Mouse (Mus musculus) hindbrain, embryonic 12.5 days (tissue): ENCODE results near the gene Dlk2. TPM values are rescaled to one million over a fixed set of nuclear protein-coding genes. Genes with fewer than 3 reads are reported as not detected.
A peak's percentile ranks its signal among the peaks of the same experiment; 100 is the strongest.

Experiments used
- ATAC-seq: fragments of 200-750 bp; cut with Nextera tagmentation; 2 replicates; pipeline ENCODE4 v1.8.0; 2017; ENCODE audit warnings: moderate TSS enrichment; ENCODE audit not compliant: low FRiP score
- H3K27ac ChIP-seq: fragments of 300-500 bp; sonication (generic); 2 replicates; pipeline ENCODE4 v1.5.1; 2016; ENCODE audit warnings: mild to moderate bottlenecking
- H3K27me3 ChIP-seq: fragments of 300-500 bp; sonication (generic); 2 replicates; pipeline ENCODE4 v1.6.1; 2016; ENCODE audit warnings: mild to moderate bottlenecking
- H3K36me3 ChIP-seq: fragments of 300-500 bp; sonication (generic); 2 replicates; pipeline ENCODE4 v1.6.1; 2016; ENCODE audit warnings: mild to moderate bottlenecking
- H3K4me1 ChIP-seq: fragments of 300-500 bp; sonication (generic); 2 replicates; pipeline ENCODE4 v1.6.1; 2016
- H3K4me2 ChIP-seq: fragments of 300-500 bp; sonication (generic); replicated peaks from 2 replicates; pipeline ENCODE4 v1.6.1; 2016; ENCODE audit warnings: mild to moderate bottlenecking
- H3K4me3 ChIP-seq: fragments of 300-500 bp; sonication (generic); 2 replicates; pipeline ENCODE4 v1.5.1; 2016; ENCODE audit warnings: mild to moderate bottlenecking
- H3K9ac ChIP-seq: fragments of 300-500 bp; sonication (generic); 2 replicates; pipeline ENCODE4 v1.6.1; 2016; ENCODE audit warnings: mild to moderate bottlenecking, moderate library complexity
- H3K9me3 ChIP-seq: fragments of 300-500 bp; sonication (generic); replicated peaks from 2 replicates; pipeline ENCODE4 v1.6.1; 2016; ENCODE audit warnings: mild to moderate bottlenecking
- WGBS: fragments of 180-500 bp; shearing (Covaris S2); methylation state at CpG from one replicate; pipeline ENCODE4 v1.1.7; 2016; 5-methylcytosine and 5-hydroxymethylcytosine counted together
- polyA plus RNA-seq: library from polyadenylated mRNA; unstranded; fragments of >200 nt; fragmentation: Nextera tagmentation; extraction: Ambion mirVana; gene quantifications from 2 replicates; pipeline ENCODE4 v1.2.1, GENCODE M21; 2016

Dlk2 gene
- polyA plus RNA-seq, 1 experiment from 2014 or later, result 3.1 TPM

DNA sequence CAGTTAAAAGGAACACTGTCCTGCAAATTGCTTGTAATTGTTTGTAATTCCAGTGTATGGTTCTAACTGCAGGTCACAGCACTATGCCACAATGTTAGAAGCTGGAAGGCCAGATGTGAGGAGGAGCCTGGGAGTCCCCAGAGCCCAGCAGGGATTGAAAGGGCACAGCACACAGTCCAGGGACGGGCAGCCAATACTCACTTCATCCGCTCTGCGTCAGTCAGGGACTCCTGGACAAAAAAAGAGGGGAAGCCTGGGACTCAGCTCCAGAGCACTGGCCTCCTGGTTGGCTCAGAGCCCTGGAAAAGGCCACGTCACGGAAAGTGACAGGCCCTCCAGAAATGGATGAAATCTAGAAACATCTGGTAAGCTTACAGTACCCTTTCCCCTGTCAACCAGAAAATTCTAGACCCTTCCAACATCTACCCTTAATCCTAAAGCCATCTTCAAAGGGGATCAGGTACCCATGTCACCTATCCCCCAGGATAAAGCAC is 35.0 kb upstream of the Dlk2 start:
- H3K9me3 ChIP-seq, result no peaks in the 10 kb centered on the region
- no peak overlapping the region for H3K27ac ChIP-seq
- 93% methylated on average over 5 of the region's 5 CpGs for WGBS
- ATAC-seq, result no peak
- H3K9ac ChIP-seq, result no peak overlapping the region
- H3K27me3 ChIP-seq, result no peaks in the 10 kb centered on the region
- no peaks in the 10 kb centered on the region; the same call in 1 of the 2 replicates for H3K4me1 ChIP-seq
- no peak overlapping the region for H3K4me2 ChIP-seq
- no peak overlapping the region for H3K4me3 ChIP-seq
- peaks cover 89% of the 10 kb centered on the region for H3K36me3 ChIP-seq

DNA sequence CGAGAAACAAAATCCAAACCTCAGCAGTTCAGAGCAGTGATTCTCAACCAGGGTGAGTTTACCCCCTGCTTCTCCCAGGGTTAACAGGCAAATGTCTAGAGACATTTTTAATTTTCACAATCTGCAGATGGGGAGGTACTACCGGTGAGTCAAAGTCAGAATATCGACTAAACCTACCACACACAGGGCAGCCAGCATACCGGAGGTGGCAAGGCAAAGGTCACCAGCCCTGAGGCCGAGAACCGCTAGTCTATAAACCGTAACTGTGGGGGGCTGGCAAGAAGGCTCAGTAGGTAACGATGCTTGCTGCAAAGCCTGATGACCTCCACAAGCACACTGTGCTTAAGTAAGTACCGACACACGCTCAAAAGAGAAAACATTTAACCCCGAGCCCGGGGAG is 31.7 kb upstream of the Dlk2 start:
- Histone ChIP-seq H3K4me1 (no peaks in the 10 kb centered on the region; the same call in 1 of the 2 replicates), H3K9me3 (no peaks in the 10 kb centered on the region), H3K36me3 (peaks cover 84% of the 10 kb centered on the region), H3K4me2 (no peak overlapping the region), H3K27me3 (no peaks in the 10 kb centered on the region), H3K9ac (no peak overlapping the region), H3K4me3 (no peak overlapping the region), H3K27ac (no peak overlapping the region)
- ATAC-seq, result no peak
- WGBS, result 85% methylated on average over 12 of the region's 12 CpGs

DNA sequence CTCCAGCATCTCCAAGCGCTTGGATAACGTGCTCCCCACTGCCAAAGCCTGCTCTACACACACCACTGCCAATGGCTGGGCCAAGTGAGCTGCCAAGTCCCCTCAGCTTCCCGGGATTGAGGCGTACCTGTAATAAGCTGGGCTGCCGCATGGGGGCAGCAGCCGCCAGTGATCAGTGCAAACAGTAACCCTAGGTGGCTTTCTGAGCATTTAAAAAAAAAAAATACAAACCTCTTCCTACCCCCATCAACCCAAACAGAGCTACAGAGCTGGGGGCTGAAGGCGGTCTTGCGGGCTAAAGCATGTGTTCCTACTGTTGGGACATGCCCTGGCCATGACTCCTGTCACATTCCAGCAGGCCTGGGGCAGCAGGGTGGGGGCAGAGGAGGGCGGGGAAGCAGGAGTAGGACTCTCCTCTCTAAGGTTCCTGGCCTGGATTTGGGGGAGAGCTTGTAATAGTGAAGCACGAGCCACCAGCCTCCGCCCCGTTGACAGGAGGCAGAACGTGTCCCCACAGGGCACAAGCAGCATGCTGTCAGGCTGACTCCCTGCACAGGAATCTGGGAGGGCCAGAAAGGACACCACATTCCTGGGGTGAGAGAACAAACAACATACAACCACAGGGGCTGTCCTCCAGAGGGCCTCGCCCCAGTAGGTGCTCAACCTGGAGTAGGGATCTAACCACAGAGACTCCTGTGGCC is 31.2 kb upstream of the Dlk2 start:
- H3K27ac ChIP-seq, result no peak overlapping the region
- H3K4me2 ChIP-seq, result no peak overlapping the region
- no peaks in the 10 kb centered on the region for H3K9me3 ChIP-seq
- peaks cover 80% of the 10 kb centered on the region for H3K36me3 ChIP-seq
- no peak overlapping the region for H3K9ac ChIP-seq
- WGBS, result 33% methylated on average over 14 of the region's 14 CpGs
- H3K4me1 ChIP-seq, result no peaks in the 10 kb centered on the region; the same call in 1 of the 2 replicates
- 0 out of 2 replicates have a peak, but pooled peaks have one; percentile 7 for ATAC-seq
- no peaks in the 10 kb centered on the region for H3K27me3 ChIP-seq
- no peak overlapping the region for H3K4me3 ChIP-seq

DNA sequence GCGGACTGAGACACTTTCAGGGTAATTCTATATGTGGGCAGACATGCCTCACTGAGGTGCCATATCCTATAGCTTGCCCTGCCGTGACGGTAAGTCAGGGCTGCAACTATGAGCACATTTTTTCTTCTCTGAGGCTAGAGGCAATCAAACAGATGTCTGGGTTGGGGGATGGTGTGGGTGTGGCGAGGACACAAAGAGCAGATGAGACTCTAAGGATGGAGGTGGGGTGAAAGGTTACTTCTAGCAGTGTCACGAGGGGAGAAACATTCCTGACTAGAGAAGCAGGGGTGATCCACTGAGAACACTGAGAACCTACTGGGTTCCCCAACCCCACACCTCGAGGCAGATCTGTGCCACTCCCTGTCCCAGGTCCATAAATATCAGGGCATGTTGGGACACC is 30.2 kb upstream of the Dlk2 start:
- H3K27me3 ChIP-seq, result no peaks in the 10 kb centered on the region
- H3K27ac ChIP-seq, result no peak overlapping the region
- H3K4me2 ChIP-seq, result no peak overlapping the region
- WGBS, result 62% methylated on average over 6 of the region's 6 CpGs
- ATAC-seq, result no peak
- H3K9ac ChIP-seq, result no peak overlapping the region
- H3K9me3 ChIP-seq, result no peaks in the 10 kb centered on the region
- H3K36me3 ChIP-seq, result peaks cover 77% of the 10 kb centered on the region
- no peak overlapping the region for H3K4me3 ChIP-seq
- no peaks in the 10 kb centered on the region; the same call in 1 of the 2 replicates for H3K4me1 ChIP-seq

GRCm38 (mm10) chr17:46267511-46267910 is 29.7 kb upstream of the Dlk2 start:
- no peaks in the 10 kb centered on the region for H3K27me3 ChIP-seq
- H3K9me3 ChIP-seq, result no peaks in the 10 kb centered on the region
- 89% methylated on average over 7 of the region's 7 CpGs for WGBS
- no peak overlapping the region for H3K27ac ChIP-seq
- no peaks in the 10 kb centered on the region; the same call in 1 of the 2 replicates for H3K4me1 ChIP-seq
- H3K4me2 ChIP-seq, result no peak overlapping the region
- peaks cover 72% of the 10 kb centered on the region for H3K36me3 ChIP-seq
- no peak for ATAC-seq
- H3K4me3 ChIP-seq, result no peak overlapping the region
- no peak overlapping the region for H3K9ac ChIP-seq

DNA sequence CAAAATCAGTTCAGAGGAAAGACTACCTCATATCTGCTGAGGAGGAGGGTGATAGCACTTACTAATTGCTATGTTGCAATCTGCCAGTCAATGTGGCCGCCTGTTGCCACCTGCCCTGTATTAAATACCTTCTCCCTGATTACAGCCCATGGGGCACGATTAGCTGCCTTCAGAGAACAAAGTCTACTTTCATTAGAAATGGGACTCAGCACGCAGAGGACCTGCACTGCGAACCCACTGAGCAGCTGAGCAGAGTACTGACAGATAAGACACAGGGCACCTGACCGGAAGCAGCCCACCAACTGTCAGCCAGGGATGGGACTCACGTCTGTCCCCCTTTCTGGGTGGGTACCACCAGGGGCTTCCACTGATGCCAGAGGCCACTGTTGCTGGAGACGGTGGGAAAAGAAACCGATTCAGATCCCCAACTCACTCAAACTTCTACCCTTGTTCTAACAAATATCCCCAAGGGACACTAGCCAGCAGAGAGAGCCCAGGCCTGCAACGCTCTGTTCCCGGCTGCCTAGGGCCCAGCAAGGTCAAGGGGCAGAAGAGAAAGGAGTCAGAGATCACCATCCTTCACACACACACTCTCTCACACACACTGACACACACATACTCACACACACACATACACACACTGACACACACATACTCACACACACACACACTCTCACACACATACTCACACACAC is 29.0 kb upstream of the Dlk2 start:
- WGBS, result 78% methylated on average over 10 of the region's 10 CpGs
- no peak overlapping the region for H3K4me3 ChIP-seq
- no peaks in the 10 kb centered on the region; the same call in 1 of the 2 replicates for H3K4me1 ChIP-seq
- H3K9ac ChIP-seq, result peak overlapping the region; percentile 13; the same call in 1 of the 2 replicates
- peaks cover 65% of the 10 kb centered on the region for H3K36me3 ChIP-seq
- no peaks in the 10 kb centered on the region for H3K9me3 ChIP-seq
- H3K27ac ChIP-seq, result no peak overlapping the region
- H3K27me3 ChIP-seq, result no peaks in the 10 kb centered on the region
- no peak overlapping the region for H3K4me2 ChIP-seq
- no peak for ATAC-seq

DNA sequence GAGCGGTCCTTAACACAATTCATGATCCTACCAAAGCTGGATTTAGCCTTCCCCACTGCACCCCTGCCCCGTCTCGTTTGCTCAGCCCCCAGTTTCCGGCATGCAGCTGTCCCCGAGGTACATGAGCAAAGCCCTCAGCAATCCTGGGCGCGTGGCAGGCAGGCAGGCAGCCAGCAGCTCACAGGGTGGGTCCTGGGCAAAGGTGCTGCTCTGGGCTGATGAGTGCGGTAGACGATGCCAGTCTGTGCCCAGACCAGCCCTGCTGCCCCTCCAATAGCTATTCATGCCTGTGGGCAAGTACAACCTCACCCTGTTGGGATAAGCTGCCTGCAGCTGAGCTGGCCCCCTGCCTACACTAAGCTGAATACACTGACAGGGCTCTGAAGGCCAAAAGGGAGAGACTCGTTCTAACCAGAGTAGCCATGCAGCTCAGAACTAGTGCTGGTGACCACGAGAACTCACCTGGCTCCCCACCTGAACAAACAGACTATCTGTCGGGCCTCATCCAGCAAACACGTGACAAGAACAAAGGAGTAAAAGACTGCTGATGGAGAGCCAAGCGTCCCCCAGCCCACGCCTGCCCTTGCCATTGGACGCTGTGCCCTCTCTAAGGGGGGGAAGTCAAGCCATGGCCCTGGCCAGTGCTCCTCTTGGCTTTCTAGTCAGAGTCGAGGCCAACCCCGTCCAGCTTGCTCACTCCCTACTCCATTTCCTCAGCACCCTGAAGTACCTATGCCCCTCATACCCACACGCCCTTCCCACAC is 27.3 kb upstream of the Dlk2 start:
- H3K9me3 ChIP-seq, result no peaks in the 10 kb centered on the region
- no peak overlapping the region for H3K4me2 ChIP-seq
- no peak for ATAC-seq
- peaks cover 56% of the 10 kb centered on the region for H3K36me3 ChIP-seq
- no peak overlapping the region for H3K4me3 ChIP-seq
- H3K27me3 ChIP-seq, result no peaks in the 10 kb centered on the region
- WGBS, result 90% methylated on average over 19 of the region's 19 CpGs
- no peaks in the 10 kb centered on the region; the same call in 1 of the 2 replicates for H3K4me1 ChIP-seq
- H3K9ac ChIP-seq, result no peak overlapping the region; the same call in 1 of the 2 replicates
- no peak overlapping the region for H3K27ac ChIP-seq

GRCm38 (mm10) chr17:46272058-46272457 is 25.2 kb upstream of the Dlk2 start:
- H3K36me3 ChIP-seq, result peaks cover 48% of the 10 kb centered on the region
- no peaks in the 10 kb centered on the region for H3K9me3 ChIP-seq
- H3K4me3 ChIP-seq, result no peak overlapping the region
- no peaks in the 10 kb centered on the region for H3K27me3 ChIP-seq
- WGBS, result 98% methylated on average over 2 of the region's 2 CpGs
- no peak overlapping the region for H3K4me2 ChIP-seq
- H3K4me1 ChIP-seq, result no peaks in the 10 kb centered on the region
- H3K27ac ChIP-seq, result no peak overlapping the region
- no peak for ATAC-seq
- no peak overlapping the region for H3K9ac ChIP-seq

DNA sequence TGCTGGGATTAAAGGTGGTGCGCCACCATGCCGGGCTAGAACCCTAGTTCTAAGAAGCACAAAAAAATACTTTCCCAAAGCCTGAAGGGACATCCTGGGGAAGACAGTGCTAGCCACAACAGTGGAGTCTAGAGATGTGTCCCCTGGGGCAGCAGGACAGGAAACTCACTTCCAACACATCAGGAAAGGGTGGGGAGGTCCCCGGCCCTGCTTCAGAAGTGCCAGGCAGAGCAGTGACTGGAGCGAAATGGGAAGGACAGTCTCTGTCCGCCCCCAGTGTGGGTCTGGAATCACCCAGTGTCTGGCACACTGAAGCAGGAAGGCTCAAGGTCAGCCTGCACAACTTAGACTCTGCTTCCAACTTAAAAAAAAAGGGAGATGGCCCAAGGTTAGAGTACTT is 24.5 kb upstream of the Dlk2 start:
- 92% methylated on average over 5 of the region's 5 CpGs for WGBS
- no peak overlapping the region for H3K4me2 ChIP-seq
- no peaks in the 10 kb centered on the region for H3K9me3 ChIP-seq

DNA sequence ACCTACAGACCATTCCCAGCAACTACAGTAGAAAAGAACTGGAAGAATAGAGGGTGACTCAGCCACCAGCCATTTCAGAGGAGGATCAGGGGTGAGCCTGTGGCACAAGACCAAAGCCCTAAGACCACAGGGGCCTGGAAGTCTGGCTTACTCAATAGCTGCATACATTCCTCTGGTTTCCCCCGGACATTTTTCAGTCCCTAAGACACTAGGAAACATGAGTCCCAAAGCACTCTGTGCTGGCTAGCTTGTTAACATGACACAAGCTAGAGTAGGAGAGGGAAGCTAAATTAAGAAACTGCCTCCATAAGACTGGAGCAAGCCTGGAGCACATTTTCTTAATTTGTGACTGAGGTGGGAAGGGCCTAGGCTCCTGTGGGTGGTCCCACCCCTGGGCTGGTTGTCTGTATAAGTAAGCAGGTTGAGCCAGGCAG is 23.4 kb upstream of the Dlk2 start:
- Histone ChIP-seq H3K4me1 (peaks cover 4% of the 10 kb centered on the region; the same call in 1 of the 2 replicates), H3K4me2 (no peak overlapping the region), H3K27ac (no peak overlapping the region), H3K9me3 (no peaks in the 10 kb centered on the region), H3K9ac (no peak overlapping the region), H3K27me3 (no peaks in the 10 kb centered on the region), H3K36me3 (peaks cover 49% of the 10 kb centered on the region), H3K4me3 (no peak overlapping the region)
- WGBS, result 74% methylated on average over 1 of the region's 1 CpGs
- ATAC-seq, result no peak

More for the DNA sequence above, 24.5 kb upstream of the Dlk2 start:
- Histone ChIP-seq H3K36me3 (peaks cover 48% of the 10 kb centered on the region), H3K4me3 (no peak overlapping the region), H3K9ac (no peak overlapping the region), H3K27ac (no peak overlapping the region), H3K4me1 (no peaks in the 10 kb centered on the region), H3K27me3 (no peaks in the 10 kb centered on the region)
- ATAC-seq, result no peak

GRCm38 (mm10) chr17:46274465-46274864 is 22.8 kb upstream of the Dlk2 start:
- ATAC-seq, result no peak
- Histone ChIP-seq H3K36me3 (peaks cover 50% of the 10 kb centered on the region), H3K4me1 (peaks cover 4% of the 10 kb centered on the region; the same call in 1 of the 2 replicates), H3K27me3 (no peaks in the 10 kb centered on the region), H3K27ac (no peak overlapping the region), H3K4me2 (no peak overlapping the region), H3K4me3 (no peak overlapping the region), H3K9ac (no peak overlapping the region), H3K9me3 (no peaks in the 10 kb centered on the region)
- WGBS, result 70% methylated on average over 6 of the region's 6 CpGs

GRCm38 (mm10) chr17:46275034-46275433 is 22.2 kb upstream of the Dlk2 start:
- H3K9me3 ChIP-seq, result no peaks in the 10 kb centered on the region
- H3K27ac ChIP-seq, result no peak overlapping the region
- ATAC-seq, result no peak
- no peak overlapping the region for H3K4me3 ChIP-seq
- no peaks in the 10 kb centered on the region for H3K27me3 ChIP-seq
- H3K9ac ChIP-seq, result no peak overlapping the region
- H3K36me3 ChIP-seq, result peaks cover 46% of the 10 kb centered on the region
- WGBS, result 80% methylated on average over 6 of the region's 6 CpGs
- no peak overlapping the region for H3K4me2 ChIP-seq
- H3K4me1 ChIP-seq, result peaks cover 4% of the 10 kb centered on the region; the same call in 1 of the 2 replicates
